Mouse (Mus musculus) MEL (cell line): Measurements from ENCODE around the gene Cerk. TPM values are rescaled to one million over a fixed set of nuclear protein-coding genes. Genes with fewer than 3 reads are reported as not detected.

Source experiments
- DNase-seq: peaks from one replicate; pipeline ENCODE4 v3.0.0; 2011; ENCODE audit warnings: low read depth, low spot score
- H3K27ac ChIP-seq: 2 replicates; pipeline ENCODE4 v1.5.1; 2012; ENCODE audit warnings: low read depth, mild to moderate bottlenecking, control low read depth, low read length, moderate library complexity; ENCODE audit not compliant: control insufficient read depth
- H3K27me3 ChIP-seq, 2 experiments: fragments of 150-350 bp in 1 of 2; sonication (generic) in 1 of 2; 2 replicates each; pipeline ENCODE4 v1.6.1; 2012; ENCODE audit warnings: low read length in 2 of 2, mild to moderate bottlenecking in 2 of 2, improper control_type of control experiment in 1 of 2, moderate library complexity in 1 of 2; ENCODE audit not compliant: insufficient read depth in 2 of 2, control insufficient read depth in 1 of 2
- H3K36me3 ChIP-seq, 2 experiments: 2 replicates each; pipeline ENCODE4 v1.6.1; 2012 to 2014; ENCODE audit warnings: low read length in 2 of 2, improper control_type of control experiment in 1 of 2, inconsistent platforms in 1 of 2, mild to moderate bottlenecking in 1 of 2; ENCODE audit not compliant: insufficient read depth in 2 of 2, control insufficient read depth in 1 of 2
- H3K4me1 ChIP-seq, 2 experiments: fragments of 150-350 bp in 1 of 2; sonication (generic) in 1 of 2; 2 replicates each; pipeline ENCODE4 v1.6.1; 2012; ENCODE audit warnings: low read length in 2 of 2, improper control_type of control experiment in 1 of 2, mild to moderate bottlenecking in 1 of 2; ENCODE audit not compliant: insufficient read depth in 2 of 2, control insufficient read depth in 1 of 2
- H3K4me3 ChIP-seq, 2 experiments: fragments of 150-350 bp in 1 of 2; sonication (generic) in 1 of 2; 2 replicates each; pipeline ENCODE4 v1.5.1; 2012; ENCODE audit warnings: low read depth in 2 of 2, low read length in 2 of 2, mild to moderate bottlenecking in 2 of 2, moderate library complexity in 2 of 2, control low read depth in 1 of 2, improper control_type of control experiment in 1 of 2; ENCODE audit not compliant: control insufficient read depth in 1 of 2, insufficient read depth in 1 of 2
- H3K79me2 ChIP-seq: 2 replicates; pipeline ENCODE4 v1.6.1; 2012; ENCODE audit warnings: mild to moderate bottlenecking, low read length, moderate library complexity; ENCODE audit not compliant: control insufficient read depth, poor library complexity, insufficient read depth
- H3K9ac ChIP-seq: 2 replicates; pipeline ENCODE4 v1.6.1; 2012; ENCODE audit warnings: low read depth, mild to moderate bottlenecking, control low read depth, low read length, moderate library complexity; ENCODE audit not compliant: control insufficient read depth, poor library complexity, severe bottlenecking
- H3K9me3 ChIP-seq: fragments of 150-350 bp; sonication (generic); replicated peaks from 2 replicates; pipeline ENCODE4 v1.6.1; 2012; ENCODE audit warnings: mild to moderate bottlenecking, low read length, improper control_type of control experiment, moderate library complexity; ENCODE audit not compliant: insufficient read depth
- BHLHE40 ChIP-seq: IDR thresholded peaks from 2 replicates; pipeline ENCODE4 v1.6.1; 2012; ENCODE audit warnings: low read depth, mild to moderate bottlenecking, inconsistent platforms, low read length, improper control_type of control experiment, borderline replicate concordance
- CHD1 ChIP-seq: IDR thresholded peaks from 2 replicates; pipeline ENCODE4 v1.6.1; 2012; ENCODE audit warnings: low read depth, mild to moderate bottlenecking, inconsistent platforms, low read length, improper control_type of control experiment
- CHD2 ChIP-seq: IDR thresholded peaks from 2 replicates; pipeline ENCODE4 v1.6.1; 2011; ENCODE audit warnings: low read length, improper control_type of control experiment
- E2F4 ChIP-seq: IDR thresholded peaks from 2 replicates; pipeline ENCODE4 v1.6.1; 2011; ENCODE audit warnings: low read depth, low read length, improper control_type of control experiment, borderline replicate concordance
- ELF1 ChIP-seq: IDR thresholded peaks from 2 replicates; pipeline ENCODE4 v1.6.1; 2014; ENCODE audit warnings: low read depth, mild to moderate bottlenecking, inconsistent platforms, low read length, improper control_type of control experiment, moderate library complexity
- EP300 ChIP-seq, 2 experiments: IDR thresholded peaks; 2 replicates each; pipeline ENCODE4 v1.6.1; 2011; ENCODE audit warnings: improper control_type of control experiment in 2 of 2, low read length in 2 of 2, low read depth in 1 of 2, mild to moderate bottlenecking in 1 of 2
- ETS1 ChIP-seq: IDR thresholded peaks from 2 replicates; pipeline ENCODE4 v1.6.1; 2012; ENCODE audit warnings: low read depth, mild to moderate bottlenecking, inconsistent platforms, low read length, improper control_type of control experiment, moderate library complexity
- GABPA ChIP-seq: IDR thresholded peaks from 2 replicates; pipeline ENCODE4 v1.6.1; 2012; ENCODE audit warnings: low read depth, mild to moderate bottlenecking, inconsistent platforms, low read length, improper control_type of control experiment, moderate library complexity
- JUND ChIP-seq: IDR thresholded peaks from 2 replicates; pipeline ENCODE4 v1.6.1; 2011; ENCODE audit warnings: low read depth, mild to moderate bottlenecking, improper control_type of control experiment, low read length
- KAT2A ChIP-seq: conservative IDR thresholded peaks from 2 replicates; pipeline ENCODE4 v1.6.1; 2012; ENCODE audit warnings: low read depth, low read length, improper control_type of control experiment, inconsistent platforms
- MAX ChIP-seq: IDR thresholded peaks from 2 replicates; pipeline ENCODE4 v1.6.1; 2011; ENCODE audit warnings: low read length, improper control_type of control experiment
- MAZ ChIP-seq: IDR thresholded peaks from 2 replicates; pipeline ENCODE4 v1.6.1; 2012; ENCODE audit warnings: low read depth, mild to moderate bottlenecking, inconsistent platforms, low read length, improper control_type of control experiment
- MYC ChIP-seq: IDR thresholded peaks from 2 replicates; pipeline ENCODE4 v1.6.1; 2011; ENCODE audit warnings: low read depth, mild to moderate bottlenecking, low read length, improper control_type of control experiment, moderate library complexity
- NELFE ChIP-seq: IDR thresholded peaks from 2 replicates; pipeline ENCODE4 v1.6.1; 2011; ENCODE audit warnings: low read depth, low read length, improper control_type of control experiment
- NRF1 ChIP-seq: IDR thresholded peaks from 2 replicates; pipeline ENCODE4 v1.6.1; 2014; ENCODE audit warnings: low read depth, mild to moderate bottlenecking, inconsistent platforms, low read length, improper control_type of control experiment, moderate library complexity; ENCODE audit not compliant: poor library complexity, insufficient read depth, severe bottlenecking
- POLR2A ChIP-seq, 2 experiments: IDR thresholded peaks; 2 replicates each; pipeline ENCODE4 v1.6.1; 2011 to 2012; ENCODE audit warnings: low read length in 2 of 2, mild to moderate bottlenecking in 2 of 2, control low read depth in 1 of 2, improper control_type of control experiment in 1 of 2, low read depth in 1 of 2, moderate library complexity in 1 of 2; ENCODE audit not compliant: control insufficient read depth in 1 of 2, insufficient read depth in 1 of 2, poor library complexity in 1 of 2
- POLR2AphosphoS5 ChIP-seq: IDR thresholded peaks from 2 replicates; pipeline ENCODE4 v1.6.1; 2012; ENCODE audit warnings: low read depth, borderline replicate concordance, mild to moderate bottlenecking, inconsistent platforms, low read length, moderate library complexity, mixed read lengths
- SIN3A ChIP-seq: IDR thresholded peaks from 2 replicates; pipeline ENCODE4 v1.6.1; 2012; ENCODE audit warnings: low read length, improper control_type of control experiment, inconsistent platforms
- TAL1 ChIP-seq: IDR thresholded peaks from 2 replicates; pipeline ENCODE4 v1.6.1; 2012; ENCODE audit warnings: mild to moderate bottlenecking, inconsistent platforms, low read length, moderate library complexity, mixed read lengths
- UBTF ChIP-seq: IDR thresholded peaks from 2 replicates; pipeline ENCODE4 v1.6.1; 2012; ENCODE audit warnings: low read depth, mild to moderate bottlenecking, inconsistent platforms, low read length, improper control_type of control experiment, moderate library complexity, borderline replicate concordance; ENCODE audit not compliant: insufficient read depth
- USF2 ChIP-seq, 2 experiments: IDR thresholded peaks; 2 replicates each; pipeline ENCODE4 v1.6.1; 2011 to 2012; ENCODE audit warnings: improper control_type of control experiment in 2 of 2, low read length in 2 of 2, borderline replicate concordance in 1 of 2, inconsistent platforms in 1 of 2, low read depth in 1 of 2, mild to moderate bottlenecking in 1 of 2; ENCODE audit not compliant: insufficient read depth in 1 of 2
- ZKSCAN1 ChIP-seq: IDR thresholded peaks from 2 replicates; pipeline ENCODE4 v1.6.1; 2012; ENCODE audit warnings: low read depth, mild to moderate bottlenecking, inconsistent platforms, low read length, improper control_type of control experiment, moderate library complexity
- ZNF384 ChIP-seq: IDR thresholded peaks from 2 replicates; pipeline ENCODE4 v1.6.1; 2012; ENCODE audit warnings: low read depth, mild to moderate bottlenecking, inconsistent platforms, low read length, improper control_type of control experiment
- polyA plus RNA-seq, 2 experiments: library from polyadenylated mRNA; stranded (reverse) in 1 of 2; unstranded in 1 of 2; fragments of >175 nt in 1 of 2; fragments of >200 nt in 1 of 2; gene quantifications; 2 replicates each; pipeline versions ENCODE4 v1.2.1 to v1.2.4; 2012; ENCODE audit warnings: low replicate concordance in 2 of 2, low read depth in 1 of 2; ENCODE audit not compliant: insufficient read length in 2 of 2, insufficient read depth in 1 of 2, missing spikeins in 1 of 2
- total RNA-seq: library from RNA; depleted of rRNA; stranded (reverse); fragments of 300-350 nt; gene quantifications from 2 replicates; pipeline ENCODE4 v1.2.3, GENCODE M21; 2012

Cerk gene
- total and polyA plus RNA-seq, 3 experiments = 4.1 to 9.5 TPM; not detected in 1

- Histone ChIP-seq H3K9ac (no peak overlapping the region), H3K27ac (no peak overlapping the region)
- no peak for TF ChIP-seq MYC
- TF ChIP-seq UBTF = no peak
- no peak for TF ChIP-seq E2F4
- TF ChIP-seq CHD1 = no peak
- no peak for TF ChIP-seq BHLHE40
- no peak for TF ChIP-seq KAT2A
- TF ChIP-seq NELFE = no peak
- no peak for TF ChIP-seq CHD2
- no peak for TF ChIP-seq ZKSCAN1
- TF ChIP-seq MAZ = no peak
- no peak for TF ChIP-seq USF2 (IDR thresholded peaks at IDR 0.05; ENCODE audit: borderline replicate concordance in 1 of 2, insufficient read depth in 1 of 2, low read depth in 1 of 2, low read length in 2 of 2)
- no peak for TF ChIP-seq SIN3A
- no peak for TF ChIP-seq JUND
- TF ChIP-seq GABPA = no peak
- TF ChIP-seq, all 39 proteins: peak for 0
- H3K4me1 ChIP-seq = no peaks in the 10 kb centered on the region
- no peak overlapping the region for H3K4me3 ChIP-seq
- H3K79me2 ChIP-seq = peaks cover 1% of the 10 kb centered on the region; the same call in 1 of the 2 replicates
- H3K9me3 ChIP-seq = no peaks in the 10 kb centered on the region
- peaks cover 0 to 8% of the 10 kb centered on the region in 2 experiments; a peak in 2 of 4 replicates for H3K36me3 ChIP-seq
- no peak for DNase-seq
- H3K27me3 ChIP-seq = no peaks in the 10 kb centered on the region
Measured at GRCm38 (mm10) chr15:86094324-86095121, 91.4 kb downstream of the Cerk start.

GRCm38 (mm10) chr15:86093236-86093635, 92.7 kb downstream of the Cerk start:
- no peaks in the 10 kb centered on the region for H3K9me3 ChIP-seq
- no peak for TF ChIP-seq POLR2AphosphoS5
- no peak for TF ChIP-seq ZNF384
- TF ChIP-seq JUND = no peak
- TF ChIP-seq POLR2A (IDR thresholded peaks at IDR 0.05; ENCODE audit: control insufficient read depth in 1 of 2, insufficient read depth in 1 of 2, low read depth in 1 of 2, low read length in 2 of 2, poor library complexity in 1 of 2) = no peak
- TF ChIP-seq MAX = no peak
- no peak for TF ChIP-seq BHLHE40
- no peak for TF ChIP-seq CHD1
- no peak for TF ChIP-seq NRF1
- no peak for TF ChIP-seq MYC
- no peak for TF ChIP-seq CHD2
- TF ChIP-seq UBTF = no peak
- no peak for TF ChIP-seq USF2 (IDR thresholded peaks at IDR 0.05; ENCODE audit: borderline replicate concordance in 1 of 2, insufficient read depth in 1 of 2, low read depth in 1 of 2, low read length in 2 of 2)
- TF ChIP-seq TAL1 = no peak
- TF ChIP-seq ELF1 = no peak
- no peak for TF ChIP-seq ETS1
- no peak for TF ChIP-seq EP300 (IDR thresholded peaks at IDR 0.05; ENCODE audit: low read depth in 1 of 2, low read length in 2 of 2)
- no peak for TF ChIP-seq NELFE
- TF ChIP-seq, all 39 proteins: peak for 0
- Histone ChIP-seq H3K27ac (no peak overlapping the region), H3K4me1 (no peaks in the 10 kb centered on the region), H3K79me2 (peaks cover 3% of the 10 kb centered on the region; the same call in 1 of the 2 replicates), H3K4me3 (no peak overlapping the region), H3K9ac (no peak overlapping the region), H3K36me3 (peaks cover 0 to 8% of the 10 kb centered on the region in 2 experiments; a peak in 2 of 4 replicates), H3K27me3 (no peaks in the 10 kb centered on the region)
- no peak for DNase-seq
